Mouse (Mus musculus): ENCODE data around the gene Amh.

GRCm38 (mm10) chr10:80826151-80827062 is 21.4 kb downstream of the Amh start, which contains the start of gene Oaz1:
- TF ChIP-seq CTCF (IDR thresholded peaks at IDR 0.05) (peak; percentile 27), EP300 (IDR thresholded peaks at IDR 0.05; ENCODE audit: insufficient read depth, low read depth, low read length) (peak; percentile 55; the same call in 1 of the 2 replicates), POLR2A (IDR thresholded peaks at IDR 0.05; ENCODE audit: insufficient read depth, low read depth, low read length) (peak; percentile 98)
